Mouse (Mus musculus): ENCODE data around the gene Slc6a18. TPM values are rescaled to one million over a fixed set of nuclear protein-coding genes. Genes with fewer than 3 reads are reported as not detected.

The Slc6a18 gene
- polyA plus RNA-seq (2015; fragmentation: Nextera tagmentation; extraction: Ambion mirVana) = not detected in 2 replicates

GRCm38 (mm10) chr13:73677853-73678252, at the start of gene Slc6a18:
Slc6a18 (minus strand) TSS chr13:73678023.
- ATAC-seq (ENCODE audit: insufficient read depth) = no peak
- Histone ChIP-seq H3K36me3 (replicated peaks) (no peaks in the 10 kb centered on the region), H3K4me1 (replicated peaks) (peaks cover 5% of the 10 kb centered on the region; the same call in 1 of the 2 replicates), H3K9ac (no peak within 1 kb of the TSS), H3K27me3 (no peaks in the 10 kb centered on the region; the same call in 1 of the 2 replicates), H3K9me3 (replicated peaks) (no peaks in the 10 kb centered on the region), H3K4me3 (replicated peaks) (no peak within 1 kb of the TSS), H3K4me2 (no peak within 1 kb of the TSS), H3K27ac (replicated peaks) (no peak within 1 kb of the TSS)
- 57% methylated on average over 3 of the region's 3 CpGs for WGBS (ENCODE audit: insufficient replicate concordance)

GRCm38 (mm10) chr13:73725315-73725714, 47.5 kb upstream of the Slc6a18 start:
- ATAC-seq (ENCODE audit: insufficient read depth) = no peak
- 10% methylated on average over 5 of the region's 5 CpGs for WGBS (ENCODE audit: insufficient replicate concordance)
- H3K27ac ChIP-seq (replicated peaks) = no peak overlapping the region
- peaks cover 6% of the 10 kb centered on the region for H3K27me3 ChIP-seq
- H3K4me2 ChIP-seq = no peak overlapping the region
- H3K9me3 ChIP-seq (replicated peaks) = no peaks in the 10 kb centered on the region
- no peak overlapping the region for H3K4me3 ChIP-seq (replicated peaks)
- H3K36me3 ChIP-seq (replicated peaks) = no peaks in the 10 kb centered on the region
- no peak overlapping the region for H3K9ac ChIP-seq
- no peaks in the 10 kb centered on the region for H3K4me1 ChIP-seq (replicated peaks)

- no peak overlapping the region for H3K4me2 ChIP-seq
- 0 out of 2 replicates have a peak, but pooled peaks have one; percentile 15 for ATAC-seq (ENCODE audit: insufficient read depth)
- H3K9ac ChIP-seq = no peak overlapping the region
- no peak overlapping the region for H3K4me3 ChIP-seq (replicated peaks)
- no peaks in the 10 kb centered on the region for H3K9me3 ChIP-seq (replicated peaks)
- no peaks in the 10 kb centered on the region for H3K27me3 ChIP-seq
- WGBS (ENCODE audit: insufficient replicate concordance) = 26% methylated on average over 8 of the region's 8 CpGs
- no peak overlapping the region for H3K27ac ChIP-seq (replicated peaks)
- no peaks in the 10 kb centered on the region for H3K4me1 ChIP-seq (replicated peaks)
- H3K36me3 ChIP-seq (replicated peaks) = no peaks in the 10 kb centered on the region
Observed at GRCm38 (mm10) chr13:73723081-73723668, 45.4 kb upstream of the Slc6a18 start.

- Histone ChIP-seq H3K27me3 (no peaks in the 10 kb centered on the region), H3K27ac (replicated peaks) (no peak overlapping the region), H3K4me1 (replicated peaks) (no peaks in the 10 kb centered on the region), H3K36me3 (replicated peaks) (no peaks in the 10 kb centered on the region), H3K4me2 (no peak overlapping the region), H3K4me3 (replicated peaks) (no peak overlapping the region), H3K9ac (no peak overlapping the region), H3K9me3 (replicated peaks) (no peaks in the 10 kb centered on the region)
- ATAC-seq (ENCODE audit: insufficient read depth) = no peak
- 68% methylated on average over 4 of the region's 4 CpGs for WGBS (ENCODE audit: insufficient replicate concordance)
Observed at GRCm38 (mm10) chr13:73720241-73720640, 42.4 kb upstream of the Slc6a18 start.

GRCm38 (mm10) chr13:73718225-73718624, 40.4 kb upstream of the Slc6a18 start:
- H3K4me3 ChIP-seq (replicated peaks) = no peak overlapping the region
- H3K9ac ChIP-seq = no peak overlapping the region
- H3K27me3 ChIP-seq = no peaks in the 10 kb centered on the region
- no peaks in the 10 kb centered on the region for H3K36me3 ChIP-seq (replicated peaks)
- no peak overlapping the region for H3K27ac ChIP-seq (replicated peaks)
- H3K9me3 ChIP-seq (replicated peaks) = no peaks in the 10 kb centered on the region
- WGBS (ENCODE audit: insufficient replicate concordance) = 4% methylated on average over 2 of the region's 2 CpGs
- no peak for ATAC-seq (ENCODE audit: insufficient read depth)
- H3K4me2 ChIP-seq = no peak overlapping the region
- H3K4me1 ChIP-seq (replicated peaks) = no peaks in the 10 kb centered on the region

GRCm38 (mm10) chr13:73714020-73714419, 36.2 kb upstream of the Slc6a18 start:
- WGBS (ENCODE audit: insufficient replicate concordance) = 40% methylated on average over 2 of the region's 2 CpGs
- no peaks in the 10 kb centered on the region for H3K36me3 ChIP-seq (replicated peaks)
- H3K4me3 ChIP-seq (replicated peaks) = no peak overlapping the region
- H3K9ac ChIP-seq = no peak overlapping the region
- no peaks in the 10 kb centered on the region for H3K9me3 ChIP-seq (replicated peaks)
- ATAC-seq (ENCODE audit: insufficient read depth) = no peak
- 0 out of 2 replicates have a peak, but pooled peaks cover 4% of the 10 kb centered on the region for H3K4me1 ChIP-seq (replicated peaks)
- no peaks in the 10 kb centered on the region for H3K27me3 ChIP-seq
- H3K4me2 ChIP-seq = no peak overlapping the region
- no peak overlapping the region for H3K27ac ChIP-seq (replicated peaks)

- no peak overlapping the region for H3K4me2 ChIP-seq
- no peak overlapping the region for H3K4me3 ChIP-seq (replicated peaks)
- ATAC-seq (ENCODE audit: insufficient read depth) = no peak
- no peaks in the 10 kb centered on the region for H3K36me3 ChIP-seq (replicated peaks)
- 0 out of 2 replicates have a peak, but pooled peaks cover 4% of the 10 kb centered on the region for H3K4me1 ChIP-seq (replicated peaks)
- H3K9me3 ChIP-seq (replicated peaks) = no peaks in the 10 kb centered on the region
- WGBS (ENCODE audit: insufficient replicate concordance) = 44% methylated on average over 4 of the region's 4 CpGs
- no peaks in the 10 kb centered on the region for H3K27me3 ChIP-seq
- H3K9ac ChIP-seq = no peak overlapping the region
- H3K27ac ChIP-seq (replicated peaks) = no peak overlapping the region
Observed at GRCm38 (mm10) chr13:73713204-73713603, 35.4 kb upstream of the Slc6a18 start.

- no peaks in the 10 kb centered on the region for H3K36me3 ChIP-seq (replicated peaks)
Observed at GRCm38 (mm10) chr13:73712228-73712627, 34.4 kb upstream of the Slc6a18 start.

GRCm38 (mm10) chr13:73711803-73712202, 34.0 kb upstream of the Slc6a18 start:
- H3K4me2 ChIP-seq = no peak overlapping the region
- no peaks in the 10 kb centered on the region for H3K27me3 ChIP-seq
- ATAC-seq (ENCODE audit: insufficient read depth) = no peak
- H3K27ac ChIP-seq (replicated peaks) = no peak overlapping the region
- no peaks in the 10 kb centered on the region for H3K36me3 ChIP-seq (replicated peaks)
- no peaks in the 10 kb centered on the region for H3K9me3 ChIP-seq (replicated peaks)
- H3K9ac ChIP-seq = no peak overlapping the region
- WGBS (ENCODE audit: insufficient replicate concordance) = 65% methylated on average over 5 of the region's 5 CpGs
- no peak overlapping the region for H3K4me3 ChIP-seq (replicated peaks)
- H3K4me1 ChIP-seq (replicated peaks) = 0 out of 2 replicates have a peak, but pooled peaks cover 4% of the 10 kb centered on the region

More at GRCm38 (mm10) chr13:73712228-73712627, 34.4 kb upstream of the Slc6a18 start:
- Histone ChIP-seq H3K9ac (no peak overlapping the region), H3K4me3 (replicated peaks) (no peak overlapping the region), H3K27ac (replicated peaks) (no peak overlapping the region), H3K27me3 (no peaks in the 10 kb centered on the region), H3K4me1 (replicated peaks) (0 out of 2 replicates have a peak, but pooled peaks cover 4% of the 10 kb centered on the region), H3K4me2 (no peak overlapping the region), H3K9me3 (replicated peaks) (no peaks in the 10 kb centered on the region)
- WGBS (ENCODE audit: insufficient replicate concordance) = 57% methylated on average over 3 of the region's 3 CpGs
- no peak for ATAC-seq (ENCODE audit: insufficient read depth)

- H3K9me3 ChIP-seq (replicated peaks) = no peaks in the 10 kb centered on the region
- H3K27ac ChIP-seq (replicated peaks) = no peak overlapping the region
- H3K4me3 ChIP-seq (replicated peaks) = no peak overlapping the region
- no peak overlapping the region for H3K4me2 ChIP-seq
- 64% methylated on average over 5 of the region's 5 CpGs for WGBS (ENCODE audit: insufficient replicate concordance)
- no peak overlapping the region for H3K9ac ChIP-seq
- H3K27me3 ChIP-seq = no peaks in the 10 kb centered on the region
- ATAC-seq (ENCODE audit: insufficient read depth) = no peak
- no peaks in the 10 kb centered on the region for H3K36me3 ChIP-seq (replicated peaks)
- 0 out of 2 replicates have a peak, but pooled peaks cover 4% of the 10 kb centered on the region for H3K4me1 ChIP-seq (replicated peaks)
Observed at GRCm38 (mm10) chr13:73711221-73711620, 33.4 kb upstream of the Slc6a18 start.

GRCm38 (mm10) chr13:73709491-73709890, 31.7 kb upstream of the Slc6a18 start:
- H3K9ac ChIP-seq = no peak overlapping the region
- H3K4me3 ChIP-seq (replicated peaks) = no peak overlapping the region
- no peaks in the 10 kb centered on the region for H3K9me3 ChIP-seq (replicated peaks)
- WGBS (ENCODE audit: insufficient replicate concordance) = 42% methylated on average over 6 of the region's 6 CpGs
- no peaks in the 10 kb centered on the region for H3K36me3 ChIP-seq (replicated peaks)
- H3K4me2 ChIP-seq = no peak overlapping the region
- 0 out of 2 replicates have a peak, but pooled peaks cover 4% of the 10 kb centered on the region for H3K4me1 ChIP-seq (replicated peaks)
- ATAC-seq (ENCODE audit: insufficient read depth) = no peak
- no peak overlapping the region for H3K27ac ChIP-seq (replicated peaks)
- no peaks in the 10 kb centered on the region for H3K27me3 ChIP-seq

All from liver, embryonic 15.5 days (tissue).